Mouse (Mus musculus) embryonic facial prominence, embryonic 15.5 days (tissue): Measurements from ENCODE around the gene Whrn. TPM values are rescaled to one million over a fixed set of nuclear protein-coding genes. Genes with fewer than 3 reads are reported as not detected.
A peak's percentile ranks its signal among the peaks of the same experiment; 100 is the strongest.

Source experiments
- ATAC-seq: fragments of 200-750 bp; cut with Nextera tagmentation; 2 replicates; pipeline ENCODE4 v1.8.0; 2017; ENCODE audit warnings: low read depth, moderate TSS enrichment; ENCODE audit not compliant: insufficient number of reproducible peaks, low FRiP score, low TSS enrichment
- H3K27ac ChIP-seq: fragments of 300-500 bp; sonication (generic); replicated peaks from 2 replicates; pipeline ENCODE4 v1.5.1; 2015; ENCODE audit warnings: mild to moderate bottlenecking, inconsistent platforms
- H3K27me3 ChIP-seq: fragments of 300-500 bp; sonication (generic); 2 replicates; pipeline ENCODE4 v1.6.1; 2015; ENCODE audit warnings: inconsistent platforms
- H3K36me3 ChIP-seq: fragments of 300-500 bp; sonication (generic); 2 replicates; pipeline ENCODE4 v1.6.1; 2015; ENCODE audit warnings: mild to moderate bottlenecking, inconsistent platforms
- H3K4me1 ChIP-seq: fragments of 300-500 bp; sonication (generic); 2 replicates; pipeline ENCODE4 v1.6.1; 2015; ENCODE audit warnings: inconsistent platforms
- H3K4me2 ChIP-seq: fragments of 300-500 bp; sonication (generic); replicated peaks from 2 replicates; pipeline ENCODE4 v1.6.1; 2015; ENCODE audit warnings: mild to moderate bottlenecking, inconsistent platforms
- H3K4me3 ChIP-seq: fragments of 300-500 bp; sonication (generic); replicated peaks from 2 replicates; pipeline ENCODE4 v1.5.1; 2015; ENCODE audit warnings: mild to moderate bottlenecking, inconsistent platforms
- H3K9ac ChIP-seq: fragments of 300-500 bp; sonication (generic); 2 replicates; pipeline ENCODE4 v1.6.1; 2015; ENCODE audit warnings: inconsistent platforms
- H3K9me3 ChIP-seq: fragments of 300-500 bp; sonication (generic); replicated peaks from 2 replicates; pipeline ENCODE4 v1.6.1; 2016; ENCODE audit warnings: inconsistent platforms
- WGBS: fragments of 180-500 bp; shearing (Covaris S2); methylation state at CpG from one replicate; pipeline ENCODE4 v1.1.7; 2015; 5-methylcytosine and 5-hydroxymethylcytosine counted together
- polyA plus RNA-seq: library from polyadenylated mRNA; unstranded; fragments of >200 nt; fragmentation: Nextera tagmentation; extraction: Ambion mirVana; gene quantifications from 2 replicates; pipeline ENCODE4 v1.2.1, GENCODE M21; 2015

Gene Whrn
- polyA plus RNA-seq, 1 experiment from 2014 or later: 5.2 TPM

DNA sequence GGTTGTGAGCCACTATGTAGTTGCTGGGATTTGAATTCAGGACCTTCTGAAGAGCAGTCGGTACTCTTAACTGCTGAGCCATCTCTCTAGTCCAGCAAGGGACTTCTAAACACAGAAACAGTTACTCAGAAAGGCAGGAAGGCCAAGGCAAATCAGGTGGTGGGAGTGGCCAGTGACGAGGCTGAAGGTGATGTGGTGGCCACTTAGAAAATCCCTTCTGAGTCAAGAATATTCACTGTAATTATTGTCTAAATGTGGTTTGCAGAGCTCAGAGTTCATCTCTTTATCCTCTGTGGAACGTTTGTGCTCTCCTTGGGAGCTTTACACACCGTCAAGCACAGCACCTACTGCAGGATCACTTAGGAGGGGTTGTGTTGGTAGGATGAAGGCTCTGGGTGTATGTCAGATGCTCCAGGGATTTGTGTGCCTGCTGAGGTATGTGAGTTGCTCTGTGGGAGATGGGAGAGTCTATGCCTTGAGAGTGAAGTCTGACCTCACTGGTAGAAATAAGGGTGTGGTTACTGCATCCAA lies 18.7 kb upstream of the Whrn start:
- Histone ChIP-seq H3K27me3 (no peaks in the 10 kb centered on the region), H3K27ac (no peak overlapping the region), H3K9me3 (no peaks in the 10 kb centered on the region), H3K4me3 (no peak overlapping the region), H3K9ac (no peak overlapping the region), H3K36me3 (no peaks in the 10 kb centered on the region), H3K4me2 (no peak overlapping the region), H3K4me1 (no peaks in the 10 kb centered on the region)
- WGBS: 59% methylated on average over 4 of the region's 4 CpGs
- ATAC-seq: no peak

DNA sequence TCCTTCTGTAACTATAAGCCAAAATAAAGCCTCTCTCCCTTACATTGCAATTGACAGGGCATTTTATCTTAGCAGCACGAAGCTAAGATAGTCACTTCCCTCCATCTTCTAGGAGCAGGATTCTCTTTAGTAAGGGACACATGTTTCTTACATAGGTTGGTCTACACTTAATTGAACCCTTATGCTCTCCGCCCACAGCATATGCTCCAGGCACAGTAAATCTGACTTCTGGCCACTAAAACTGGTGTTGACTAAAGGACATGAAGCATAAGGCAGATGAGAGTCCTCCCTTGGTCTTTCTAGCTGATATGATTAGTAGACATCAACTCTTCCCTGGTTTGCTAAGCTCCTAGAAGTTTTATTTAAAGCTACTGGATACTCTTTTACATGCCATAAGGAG lies 17.1 kb upstream of the Whrn start:
- Histone ChIP-seq H3K4me3 (no peak overlapping the region), H3K4me2 (no peak overlapping the region), H3K4me1 (no peaks in the 10 kb centered on the region), H3K9me3 (no peaks in the 10 kb centered on the region), H3K27me3 (no peaks in the 10 kb centered on the region), H3K9ac (no peak overlapping the region), H3K27ac (no peak overlapping the region), H3K36me3 (no peaks in the 10 kb centered on the region)
- 71% methylated on average over 2 of the region's 2 CpGs for WGBS
- ATAC-seq: no peak

DNA sequence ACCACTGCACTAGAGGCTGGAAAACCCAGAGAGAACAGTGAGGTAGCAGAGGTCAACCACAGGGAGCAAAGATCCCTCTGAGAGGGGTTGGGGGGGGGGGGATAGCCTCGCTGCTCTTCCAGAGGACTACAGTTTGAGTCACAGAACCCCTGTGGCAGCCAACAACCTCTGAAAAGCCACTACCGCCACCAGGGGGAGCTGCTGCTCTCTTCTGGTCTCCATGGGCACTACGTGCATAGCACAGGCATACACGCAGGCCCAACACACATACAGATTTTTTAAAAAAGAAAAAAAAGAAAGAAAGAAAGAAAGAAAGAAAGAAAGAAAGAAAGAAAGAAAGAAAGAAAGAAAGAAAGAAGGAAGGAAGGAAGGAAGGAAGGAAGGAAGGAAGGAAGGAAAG lies 12.4 kb upstream of the Whrn start:
- no peak for ATAC-seq
- 28% methylated on average over 4 of the region's 4 CpGs for WGBS

DNA sequence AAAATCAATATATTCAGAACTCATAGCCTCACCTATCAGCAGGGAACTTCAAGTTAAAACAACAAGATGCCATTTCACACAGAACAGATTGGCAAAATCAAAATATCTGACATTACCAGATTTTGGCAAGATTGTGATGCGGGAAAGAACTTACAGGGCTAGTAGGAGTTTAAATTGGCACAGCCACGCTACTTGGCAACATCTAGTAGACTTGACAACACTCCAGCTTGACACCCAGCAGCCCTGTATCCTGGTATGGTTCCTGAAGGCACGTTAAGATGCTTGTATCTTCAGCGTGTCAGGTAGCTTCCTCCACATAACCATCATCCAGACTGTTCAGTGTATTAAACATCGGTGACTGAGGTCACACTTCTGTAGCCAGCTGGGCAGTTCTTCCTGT lies 11.7 kb upstream of the Whrn start:
- H3K27me3 ChIP-seq: no peaks in the 10 kb centered on the region
- H3K4me1 ChIP-seq: no peaks in the 10 kb centered on the region
- no peak overlapping the region for H3K4me2 ChIP-seq
- no peak for ATAC-seq
- H3K27ac ChIP-seq: no peak overlapping the region
- no peaks in the 10 kb centered on the region for H3K36me3 ChIP-seq
- WGBS: 78% methylated on average over 5 of the region's 5 CpGs
- no peak overlapping the region for H3K4me3 ChIP-seq
- H3K9ac ChIP-seq: no peak overlapping the region
- no peaks in the 10 kb centered on the region for H3K9me3 ChIP-seq

More for the DNA sequence above, 12.4 kb upstream of the Whrn start:
- Histone ChIP-seq H3K4me3 (no peak overlapping the region), H3K9ac (no peak overlapping the region), H3K4me1 (no peaks in the 10 kb centered on the region), H3K27me3 (no peaks in the 10 kb centered on the region), H3K27ac (no peak overlapping the region), H3K4me2 (no peak overlapping the region), H3K36me3 (no peaks in the 10 kb centered on the region), H3K9me3 (no peaks in the 10 kb centered on the region)

DNA sequence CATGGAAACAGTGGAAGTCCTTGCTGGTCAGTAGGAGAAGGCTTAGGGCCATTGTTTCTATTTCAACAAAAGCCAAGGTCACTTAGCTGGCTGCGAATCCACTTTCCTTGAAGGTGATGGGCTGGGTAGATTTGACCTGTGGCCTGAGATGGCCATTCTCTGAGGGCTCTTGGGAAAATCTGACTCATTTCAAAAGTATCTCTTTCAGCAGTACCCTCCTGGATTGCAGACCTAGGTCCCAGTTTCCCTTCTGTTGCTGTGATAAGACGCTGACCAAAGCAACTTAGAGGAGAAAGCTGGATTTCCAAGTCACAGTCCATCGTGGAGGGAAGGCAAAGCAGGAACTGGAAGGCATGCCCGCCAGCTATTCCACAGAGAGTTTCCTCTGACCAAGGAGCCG lies 8.2 kb upstream of the Whrn start:
- no peaks in the 10 kb centered on the region for H3K4me1 ChIP-seq
- no peak overlapping the region for H3K4me2 ChIP-seq
- H3K9ac ChIP-seq: no peak overlapping the region
- WGBS: 74% methylated on average over 5 of the region's 5 CpGs
- no peak overlapping the region for H3K27ac ChIP-seq
- no peak overlapping the region for H3K4me3 ChIP-seq
- no peak for ATAC-seq
- no peaks in the 10 kb centered on the region for H3K36me3 ChIP-seq
- H3K27me3 ChIP-seq: no peaks in the 10 kb centered on the region; the same call in 1 of the 2 replicates
- H3K9me3 ChIP-seq: no peaks in the 10 kb centered on the region

DNA sequence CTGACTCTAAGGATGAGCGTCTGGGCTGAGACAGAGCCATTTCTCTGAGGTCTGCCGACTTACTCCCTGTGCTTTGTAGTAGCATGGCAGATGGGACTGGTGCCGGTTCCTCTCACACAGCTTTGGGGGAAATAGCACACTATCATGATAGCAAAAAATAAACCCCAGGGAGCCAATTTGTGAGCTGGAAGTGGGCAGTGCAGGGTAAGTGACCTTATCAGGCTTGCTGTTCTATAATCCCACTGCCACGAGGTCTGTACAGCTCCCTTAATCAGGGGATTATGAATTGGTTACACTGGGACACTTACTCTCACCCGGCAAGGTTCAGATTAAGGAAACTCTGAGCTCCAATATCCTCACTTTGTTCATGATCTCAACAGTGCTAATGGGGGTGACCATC lies 5.3 kb upstream of the Whrn start:
- Histone ChIP-seq H3K4me3 (no peak overlapping the region), H3K4me1 (peaks cover 3% of the 10 kb centered on the region; the same call in 1 of the 2 replicates), H3K9me3 (no peaks in the 10 kb centered on the region), H3K27ac (no peak overlapping the region), H3K9ac (no peak overlapping the region), H3K36me3 (no peaks in the 10 kb centered on the region), H3K4me2 (no peak overlapping the region), H3K27me3 (no peaks in the 10 kb centered on the region; the same call in 1 of the 2 replicates)
- WGBS: 59% methylated on average over 5 of the region's 5 CpGs
- no peak for ATAC-seq

DNA sequence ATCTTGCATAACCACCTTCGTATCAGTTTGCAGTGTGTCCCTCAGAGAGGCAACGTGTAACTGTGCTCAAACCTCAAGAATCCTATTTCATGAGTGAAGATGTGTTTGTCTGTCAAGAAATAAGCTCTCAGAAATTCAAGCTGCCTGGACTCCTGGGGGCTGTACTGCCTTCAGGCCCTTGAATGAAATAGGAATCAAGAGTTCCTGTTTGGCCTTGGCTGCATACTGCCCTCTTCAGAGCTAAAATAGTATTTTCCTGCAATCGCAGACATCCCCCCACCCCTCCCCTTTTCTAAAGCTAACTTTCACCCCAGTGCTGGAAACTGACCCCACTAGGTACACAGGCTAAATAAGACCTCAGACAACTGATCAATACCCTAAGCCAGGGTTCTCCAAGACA lies 2.6 kb upstream of the Whrn start:
- Histone ChIP-seq H3K27me3 (peaks cover 14% of the 10 kb centered on the region), H3K27ac (no peak overlapping the region), H3K4me1 (peaks cover 28% of the 10 kb centered on the region), H3K9ac (no peak overlapping the region), H3K36me3 (no peaks in the 10 kb centered on the region), H3K4me2 (no peak overlapping the region), H3K4me3 (no peak overlapping the region), H3K9me3 (no peaks in the 10 kb centered on the region)
- no peak for ATAC-seq
- WGBS: 35% methylated on average over 3 of the region's 3 CpGs

DNA sequence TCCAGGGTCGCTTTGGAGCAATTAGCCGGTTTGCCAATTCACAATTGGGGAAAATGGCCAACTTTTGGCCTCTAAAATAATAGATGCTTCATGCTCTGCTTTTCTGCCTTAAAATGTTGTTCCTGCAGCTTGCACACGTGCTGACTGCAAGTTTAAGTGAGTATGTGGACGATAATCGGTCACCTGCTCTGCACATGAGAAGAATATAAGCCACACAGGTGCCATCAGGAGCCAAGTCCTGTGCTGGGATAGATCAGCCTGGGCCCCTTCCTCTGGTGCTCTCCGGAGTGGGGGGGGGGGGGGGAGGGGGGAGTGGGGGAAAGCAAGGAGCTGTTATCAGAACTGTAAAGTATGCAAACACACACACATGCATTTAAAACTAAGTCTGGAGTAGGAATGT lies 521 bp upstream of the Whrn start:
- Histone ChIP-seq H3K36me3 (no peaks in the 10 kb centered on the region), H3K9me3 (no peaks in the 10 kb centered on the region), H3K4me2 (peak overlapping the region; percentile 95), H3K27me3 (peaks cover 15% of the 10 kb centered on the region), H3K27ac (no peak overlapping the region), H3K9ac (peak overlapping the region; percentile 54; the same call in 1 of the 2 replicates), H3K4me1 (peaks cover 29% of the 10 kb centered on the region), H3K4me3 (peak overlapping the region; percentile 73)
- WGBS: 13% methylated on average over 6 of the region's 6 CpGs
- no peak for ATAC-seq

DNA sequence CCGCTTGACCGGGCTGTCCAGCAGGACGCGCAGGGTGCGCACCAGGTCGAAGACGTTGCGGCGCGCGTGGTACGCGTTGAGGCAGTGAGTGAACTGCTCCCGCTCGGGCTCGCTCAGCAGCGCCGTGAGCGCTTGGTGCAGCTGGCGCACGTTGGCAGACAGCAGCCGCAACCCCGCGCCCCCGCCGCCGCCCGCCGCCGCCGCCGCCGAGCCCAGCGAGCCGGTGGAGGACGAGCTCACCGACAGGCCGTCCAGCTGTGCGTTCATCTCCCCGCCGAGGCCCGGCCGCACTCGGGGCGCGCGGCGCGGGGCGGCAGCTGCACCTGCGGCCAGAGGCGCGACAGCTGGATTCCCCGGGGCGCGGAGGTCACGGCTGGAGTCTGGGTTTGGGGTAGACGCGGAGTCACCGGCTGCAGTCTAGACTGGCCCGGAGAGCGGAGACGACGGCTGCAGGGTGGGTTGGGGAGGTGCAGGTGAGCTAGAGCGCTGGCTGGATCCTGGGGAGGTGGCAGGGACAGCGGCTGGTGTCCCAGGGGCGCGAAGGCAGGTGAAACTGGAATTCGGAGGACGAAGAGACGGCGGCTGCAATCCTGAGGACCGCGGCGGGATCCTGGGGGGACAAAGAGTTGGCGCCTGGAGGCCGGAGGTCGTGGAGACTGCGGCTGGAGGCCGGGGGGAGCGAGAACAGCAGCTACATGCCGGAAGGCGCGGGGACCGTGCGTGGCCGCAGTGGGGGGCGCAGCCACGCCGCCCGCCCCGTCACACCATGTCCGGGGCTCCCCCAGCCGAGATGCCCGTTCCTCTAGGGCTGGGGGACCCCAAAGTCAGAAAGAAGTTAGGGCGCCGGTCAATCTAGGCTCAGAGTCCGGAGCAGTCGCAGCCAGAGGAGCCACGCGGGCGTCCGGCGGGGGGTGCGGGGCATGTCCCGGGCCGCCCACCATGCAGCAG lies 550 bp downstream of the Whrn start:
- peak; percentile 56 for ATAC-seq
- Histone ChIP-seq H3K4me1 (peaks cover 29% of the 10 kb centered on the region), H3K9ac (peak overlapping the region; percentile 54), H3K4me3 (peak overlapping the region; percentile 73), H3K4me2 (peak overlapping the region; percentile 95), H3K9me3 (no peaks in the 10 kb centered on the region), H3K27me3 (peaks cover 15% of the 10 kb centered on the region), H3K36me3 (no peaks in the 10 kb centered on the region), H3K27ac (no peak overlapping the region)
- under 1% methylated on average over 107 of the region's 107 CpGs for WGBS

DNA sequence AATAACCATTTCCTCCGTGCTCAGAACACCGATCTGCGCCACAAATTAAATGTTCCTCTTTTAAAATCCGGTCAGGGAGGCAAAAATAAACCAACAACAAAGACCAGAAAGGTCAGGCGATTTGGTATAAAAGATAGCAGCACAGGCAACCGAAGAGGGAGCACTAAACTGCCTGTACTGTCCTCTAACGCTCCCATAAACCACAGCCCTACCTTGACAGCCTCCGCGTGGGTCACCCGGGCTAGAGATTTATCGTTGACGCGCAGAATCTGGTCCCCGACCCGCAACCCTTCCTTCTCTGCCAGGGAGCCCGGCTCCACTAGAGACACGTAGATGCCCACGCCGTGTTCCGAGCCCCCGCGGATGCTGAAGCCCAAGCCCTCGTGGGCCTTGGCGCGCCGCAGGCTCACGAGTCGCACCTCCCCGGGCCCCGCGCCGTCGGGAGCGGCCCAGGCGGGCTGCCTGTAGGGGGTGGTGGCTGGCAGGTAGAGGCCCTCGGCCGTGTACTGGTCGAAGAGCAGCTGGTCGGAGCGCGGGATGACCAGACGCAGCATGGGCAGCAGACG lies 1.3 kb downstream of the Whrn start:
- peak overlapping the region; percentile 95 for H3K4me2 ChIP-seq
- H3K9ac ChIP-seq: 0 out of 2 replicates have a peak overlapping the region, but pooled peaks have one; percentile 28
- peaks cover 15% of the 10 kb centered on the region for H3K27me3 ChIP-seq
- H3K36me3 ChIP-seq: no peaks in the 10 kb centered on the region
- peak overlapping the region; percentile 73 for H3K4me3 ChIP-seq
- no peaks in the 10 kb centered on the region for H3K9me3 ChIP-seq
- peaks cover 29% of the 10 kb centered on the region for H3K4me1 ChIP-seq
- no peak overlapping the region for H3K27ac ChIP-seq
- WGBS: 3% methylated on average over 43 of the region's 43 CpGs
- ATAC-seq: no peak; the same call in 1 of the 2 replicates

DNA sequence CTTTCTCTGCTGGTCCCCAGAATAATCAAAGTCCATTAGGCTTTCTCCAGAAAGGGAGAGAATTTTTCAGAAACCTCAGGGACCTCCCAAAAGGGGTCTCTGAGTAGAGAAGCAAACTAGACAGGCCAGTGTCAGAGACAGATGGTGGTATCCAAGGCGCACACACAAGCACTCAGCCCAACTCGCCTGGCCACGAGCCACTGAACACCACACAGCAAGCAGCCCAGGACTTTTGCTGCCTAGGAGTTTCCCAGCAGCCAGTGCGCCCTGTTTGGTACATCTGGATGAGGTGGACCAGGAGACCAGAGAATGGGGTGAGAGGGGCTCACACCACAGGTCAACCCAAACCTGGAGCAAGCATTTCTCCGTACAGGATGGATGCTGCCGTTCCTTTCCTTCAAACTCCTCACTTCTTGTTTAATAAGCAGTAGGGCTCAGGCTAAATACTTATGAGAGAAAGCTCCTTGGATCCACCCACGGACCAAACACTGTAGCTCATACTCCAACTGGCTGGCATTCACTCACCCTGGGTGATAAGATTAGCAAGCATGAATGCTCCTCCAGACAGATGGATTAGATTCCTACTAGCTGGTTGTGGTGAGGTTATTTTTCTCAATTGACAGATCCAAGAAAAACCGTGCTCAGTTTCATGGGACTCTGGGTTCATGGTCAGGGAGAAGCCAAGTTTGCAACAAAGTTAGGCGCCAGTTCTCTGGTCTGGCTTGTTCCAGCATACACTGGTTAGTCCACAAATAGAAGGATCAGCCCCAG lies 2.3 kb downstream of the Whrn start:
- peak overlapping the region; percentile 95 for H3K4me2 ChIP-seq
- no peak overlapping the region for H3K4me3 ChIP-seq
- no peak overlapping the region for H3K9ac ChIP-seq
- no peaks in the 10 kb centered on the region for H3K36me3 ChIP-seq
- no peak overlapping the region for H3K27ac ChIP-seq
- peaks cover 29% of the 10 kb centered on the region for H3K4me1 ChIP-seq
- H3K27me3 ChIP-seq: peaks cover 15% of the 10 kb centered on the region
- no peaks in the 10 kb centered on the region for H3K9me3 ChIP-seq
- no peak for ATAC-seq
- WGBS: 57% methylated on average over 9 of the region's 9 CpGs
